Mouse (Mus musculus) G1E (cell line): Measurements from ENCODE around the gene Dnajc25. TPM values are rescaled to one million over a fixed set of nuclear protein-coding genes. Genes with fewer than 3 reads are reported as not detected.

Experiments
- ATAC-seq: 2 replicates; pipeline ENCODE4 v1.8.0; 2016; ENCODE audit warnings: mild to moderate bottlenecking; ENCODE audit not compliant: insufficient number of reproducible peaks, poor library complexity, low FRiP score, severe bottlenecking; ENCODE audit errors: extremely low read depth
- DNase-seq: peaks from one replicate; pipeline ENCODE4 v3.0.0; 2012; ENCODE audit warnings: low spot score
- H3K27me3 ChIP-seq: 2 replicates; pipeline ENCODE4 v1.6.1; 2012; ENCODE audit warnings: mild to moderate bottlenecking, low read length, inconsistent platforms; ENCODE audit not compliant: insufficient read depth
- H3K36me3 ChIP-seq: replicated peaks from 2 replicates; pipeline ENCODE3; 2012; ENCODE audit warnings: mild to moderate bottlenecking, inconsistent platforms
- H3K4me1 ChIP-seq: 2 replicates; pipeline ENCODE4 v1.6.1; 2012; ENCODE audit warnings: low read depth, low read length, inconsistent platforms, mixed read lengths; ENCODE audit not compliant: insufficient read depth
- H3K4me3 ChIP-seq: 2 replicates; pipeline ENCODE4 v1.5.1; 2012; ENCODE audit warnings: low read depth, mild to moderate bottlenecking, inconsistent platforms, low read length, moderate library complexity, mixed read lengths
- H3K9me3 ChIP-seq: replicated peaks from 2 replicates; pipeline ENCODE4 v1.6.1; 2012; ENCODE audit warnings: inconsistent platforms
- CTCF ChIP-seq: IDR thresholded peaks from 2 replicates; pipeline ENCODE4 v1.5.1; 2012; ENCODE audit warnings: low read depth, low read length, inconsistent platforms, mixed read lengths
- GATA1 ChIP-seq: IDR thresholded peaks from 2 replicates; pipeline ENCODE4 v1.6.1; 2012; ENCODE audit warnings: borderline replicate concordance, low read length, inconsistent platforms, mixed read lengths
- GATA2 ChIP-seq: IDR thresholded peaks from 2 replicates; pipeline ENCODE4 v1.6.1; 2012; ENCODE audit warnings: low read depth, low read length, inconsistent platforms, borderline replicate concordance
- POLR2AphosphoS5 ChIP-seq: IDR thresholded peaks from 2 replicates; pipeline ENCODE4 v1.6.1; 2012; ENCODE audit warnings: low read depth, low read length, inconsistent platforms; ENCODE audit not compliant: insufficient replicate concordance
- TAL1 ChIP-seq: conservative IDR thresholded peaks from 2 replicates; pipeline ENCODE4 v1.6.1; 2012; ENCODE audit warnings: low read depth, low read length, inconsistent platforms, mixed read lengths
- polyA plus RNA-seq: library from polyadenylated mRNA; stranded (reverse); fragments of >175 nt; gene quantifications from 2 replicates; pipeline ENCODE4 v1.2.3, GENCODE M21; 2012
- total RNA-seq, 2 experiments: library from RNA; stranded (forward) in 1 of 2; stranded (reverse) in 1 of 2; fragments of 200-1000 nt in 1 of 2; fragments of >200 nt in 1 of 2; fragmentation: Nextera tagmentation in 1 of 2; gene quantifications; 2 replicates each; pipeline ENCODE4 v1.2.3; 2014 to 2017

Gene Dnajc25
- total and polyA plus RNA-seq, 3 experiments: 3.5 to 7.8 (median 6.4) TPM

GRCm38 (mm10) chr4:59009186-59009585 lies 14.3 kb downstream of the Dnajc25 start:
- no peak overlapping the region for H3K4me3 ChIP-seq
- ATAC-seq (no peak), DNase-seq (no peak)
- H3K36me3 ChIP-seq: peaks cover 25% of the 10 kb centered on the region
- peaks cover 50% of the 10 kb centered on the region for H3K4me1 ChIP-seq
- no peaks in the 10 kb centered on the region for H3K27me3 ChIP-seq
- no peaks in the 10 kb centered on the region for H3K9me3 ChIP-seq
- no peak for TF ChIP-seq TAL1
- no peak for TF ChIP-seq CTCF
- no peak for TF ChIP-seq GATA2
- no peak for TF ChIP-seq POLR2AphosphoS5
- no peak for TF ChIP-seq GATA1

GRCm38 (mm10) chr4:59009696-59010095 lies 14.8 kb downstream of the Dnajc25 start:
- H3K27me3 ChIP-seq: no peaks in the 10 kb centered on the region
- no peaks in the 10 kb centered on the region for H3K9me3 ChIP-seq
- no peak for TF ChIP-seq POLR2AphosphoS5
- TF ChIP-seq TAL1: no peak
- no peak for TF ChIP-seq GATA2
- TF ChIP-seq CTCF: no peak
- no peak for TF ChIP-seq GATA1
- DNase-seq (no peak), ATAC-seq (no peak)
- H3K4me1 ChIP-seq: peaks cover 45% of the 10 kb centered on the region
- no peak overlapping the region for H3K4me3 ChIP-seq
- peaks cover 24% of the 10 kb centered on the region for H3K36me3 ChIP-seq

DNA sequence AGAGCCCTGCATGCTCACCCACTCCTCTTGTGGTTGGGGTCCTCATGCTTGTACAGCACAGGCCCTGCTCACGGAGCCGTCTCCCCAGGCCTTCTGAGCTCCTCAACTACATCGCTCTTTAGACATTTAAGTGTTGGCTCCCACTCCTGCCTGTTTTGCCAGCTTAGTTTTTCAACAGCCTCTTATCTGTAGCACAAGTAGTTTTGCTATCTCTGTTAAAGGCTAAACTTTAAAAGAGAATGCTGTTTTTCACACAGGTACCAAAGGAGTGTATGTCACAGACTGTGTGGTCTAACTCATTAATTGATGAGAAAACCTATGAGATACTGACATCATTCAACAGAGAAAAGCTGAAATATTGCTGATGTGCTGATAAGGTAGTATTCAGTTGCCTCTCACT lies 16.6 kb downstream of the Dnajc25 start:
- no peak for TF ChIP-seq GATA2
- no peak for TF ChIP-seq POLR2AphosphoS5
- TF ChIP-seq CTCF: no peak
- no peak for TF ChIP-seq TAL1
- no peak for TF ChIP-seq GATA1
- Histone ChIP-seq H3K4me1 (peaks cover 32% of the 10 kb centered on the region), H3K9me3 (no peaks in the 10 kb centered on the region), H3K27me3 (no peaks in the 10 kb centered on the region), H3K36me3 (peaks cover 31% of the 10 kb centered on the region), H3K4me3 (no peak overlapping the region)
- ATAC-seq: no peak
- DNase-seq: no peak

DNA sequence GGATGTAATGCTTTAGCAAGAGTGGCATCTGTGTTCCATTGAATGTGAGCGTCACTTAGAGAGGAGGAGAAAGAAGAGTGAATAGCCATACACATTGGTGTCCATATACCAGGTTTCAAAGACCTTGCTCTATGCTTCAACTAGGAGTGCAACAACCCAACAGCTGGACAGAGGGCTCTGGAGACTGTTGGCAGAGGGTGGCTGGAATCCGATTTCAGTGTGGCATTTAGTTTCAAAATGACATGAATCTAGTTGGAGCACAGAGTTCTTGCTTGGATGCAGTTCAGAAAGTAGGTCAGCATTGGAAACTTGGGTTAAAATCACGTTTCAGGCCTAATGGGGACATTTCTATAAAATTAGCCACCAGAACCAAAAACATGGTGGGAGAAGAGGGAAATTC lies 20.3 kb downstream of the Dnajc25 start:
- H3K27me3 ChIP-seq: no peaks in the 10 kb centered on the region
- TF ChIP-seq CTCF (no peak), POLR2AphosphoS5 (no peak), GATA1 (no peak), TAL1 (no peak), GATA2 (no peak)
- ATAC-seq: no peak
- no peaks in the 10 kb centered on the region for H3K9me3 ChIP-seq
- no peak overlapping the region for H3K4me3 ChIP-seq
- DNase-seq: no peak
- peaks cover 10% of the 10 kb centered on the region for H3K4me1 ChIP-seq
- H3K36me3 ChIP-seq: peaks cover 54% of the 10 kb centered on the region

GRCm38 (mm10) chr4:59016922-59017321 lies 22.1 kb downstream of the Dnajc25 start:
- TF ChIP-seq GATA2 (no peak), GATA1 (no peak), POLR2AphosphoS5 (no peak), TAL1 (no peak), CTCF (no peak)
- Histone ChIP-seq H3K9me3 (no peaks in the 10 kb centered on the region), H3K36me3 (peaks cover 63% of the 10 kb centered on the region), H3K27me3 (no peaks in the 10 kb centered on the region), H3K4me1 (peaks cover 3% of the 10 kb centered on the region; the same call in 1 of the 2 replicates), H3K4me3 (no peak overlapping the region)
- DNase-seq (no peak), ATAC-seq (no peak)

DNA sequence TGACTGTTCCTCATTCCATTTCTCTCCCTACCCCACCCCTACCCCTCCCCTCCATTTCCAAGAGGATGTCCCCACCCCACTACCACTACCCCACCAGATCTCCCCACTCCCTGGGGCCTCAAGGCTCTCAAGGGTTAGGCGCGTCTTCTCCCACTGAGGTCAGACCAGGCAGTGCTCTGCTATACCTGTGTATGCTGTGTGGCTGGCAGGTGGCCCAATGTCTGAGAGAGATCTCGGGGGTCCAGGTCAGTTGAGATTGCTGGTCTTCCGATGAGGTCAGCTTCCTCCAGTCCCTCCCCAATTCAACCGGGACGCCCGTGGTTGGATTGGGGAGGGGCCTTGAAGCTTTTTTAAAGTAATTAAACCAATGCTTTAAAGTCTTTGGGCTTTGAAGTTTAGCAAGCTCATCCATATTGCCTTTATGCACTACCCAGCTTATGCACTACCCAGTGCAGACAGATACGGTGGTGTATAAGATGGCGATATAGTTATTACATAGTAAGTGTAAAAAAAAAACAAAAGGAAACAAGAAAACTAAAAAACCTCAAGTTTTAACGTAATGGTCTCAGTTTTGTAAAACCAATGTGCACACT lies 39.6 kb downstream of the Dnajc25 start:
- H3K4me3 ChIP-seq: peak overlapping the region; percentile 94
- DNase-seq: peak; percentile 6
- no peaks in the 10 kb centered on the region for H3K9me3 ChIP-seq
- peaks cover 32% of the 10 kb centered on the region for H3K4me1 ChIP-seq
- no peak for TF ChIP-seq POLR2AphosphoS5
- TF ChIP-seq TAL1: no peak
- TF ChIP-seq GATA2: no peak
- no peak for TF ChIP-seq CTCF
- no peak for TF ChIP-seq GATA1
- H3K36me3 ChIP-seq: peaks cover 19% of the 10 kb centered on the region
- ATAC-seq: no peak
- no peaks in the 10 kb centered on the region for H3K27me3 ChIP-seq

DNA sequence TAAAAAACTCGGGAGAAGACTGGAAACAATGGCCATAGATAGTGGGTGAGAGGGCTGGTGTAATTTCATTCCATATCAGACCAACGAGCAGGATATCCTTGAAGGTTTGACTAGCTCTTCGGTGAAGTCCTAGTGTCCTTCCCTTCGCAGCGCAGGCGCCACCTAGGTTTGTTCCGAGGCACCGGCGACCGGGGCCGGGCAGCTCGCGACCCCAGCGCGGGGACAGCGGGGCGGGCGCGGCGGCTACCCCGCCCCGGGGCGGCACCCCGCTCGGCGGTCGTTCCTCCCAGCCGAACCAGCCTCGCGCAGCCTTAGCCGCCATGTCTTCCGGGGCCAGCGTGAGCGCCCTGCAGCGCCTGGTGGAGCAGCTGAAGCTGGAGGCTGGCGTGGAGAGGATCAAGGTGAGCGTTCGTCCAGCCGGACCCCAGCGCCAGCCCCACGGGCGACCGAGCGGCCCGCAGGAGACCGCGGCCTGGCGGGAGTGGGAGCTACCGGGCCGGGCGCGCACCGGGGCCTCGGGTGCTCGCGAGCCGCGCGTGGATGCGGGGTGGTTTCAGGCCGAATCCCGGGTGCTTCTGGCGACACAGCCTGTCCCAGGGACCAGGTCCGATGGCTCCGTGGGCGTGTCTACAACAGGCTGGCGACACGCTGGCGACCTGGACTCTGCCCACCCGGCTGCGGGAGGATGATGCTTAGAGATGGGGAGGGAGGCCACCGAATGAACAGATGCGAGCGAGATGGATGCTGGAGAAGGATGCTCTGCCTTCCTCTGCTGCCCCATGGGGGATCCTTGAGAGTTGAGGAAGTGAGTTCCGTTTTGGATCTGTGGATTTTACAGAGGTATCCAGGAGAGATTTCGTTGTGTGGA lies 40.3 kb downstream of the Dnajc25 start, which contains the start of gene Gng10:
Gng10 (plus strand) TSS at position 171 of the 868 bp plus-strand sequence.
- H3K4me3 ChIP-seq: peak within 1 kb of the TSS; percentile 94
- no peaks in the 10 kb centered on the region for H3K9me3 ChIP-seq
- H3K4me1 ChIP-seq: peaks cover 32% of the 10 kb centered on the region
- peaks cover 26% of the 10 kb centered on the region for H3K36me3 ChIP-seq
- no peaks in the 10 kb centered on the region for H3K27me3 ChIP-seq
- no peak for TF ChIP-seq GATA2
- TF ChIP-seq POLR2AphosphoS5: no peak
- TF ChIP-seq TAL1: no peak
- TF ChIP-seq GATA1: no peak
- TF ChIP-seq CTCF: no peak
- ATAC-seq (peak; percentile 67), DNase-seq (peak; percentile 87)
